Mouse (Mus musculus): ENCODE results near the gene Ptgfrn.

- no peak for TF ChIP-seq POLR2A (IDR thresholded peaks at IDR 0.05; ENCODE audit: insufficient read length, low read depth)
- no peak for TF ChIP-seq MAX (IDR thresholded peaks at IDR 0.05; ENCODE audit: low read depth)
- no peak for TF ChIP-seq TCF3 (IDR thresholded peaks at IDR 0.05; ENCODE audit: insufficient read length, low read depth)
- no peak for TF ChIP-seq TCF12 (IDR thresholded peaks at IDR 0.05; ENCODE audit: insufficient read depth, poor library complexity, severe bottlenecking)
- TF ChIP-seq POLR2AphosphoS2 (IDR thresholded peaks at IDR 0.05; ENCODE audit: insufficient read length, low read depth): no peak
- no peak for TF ChIP-seq CEBPB (IDR thresholded peaks at IDR 0.05; ENCODE audit: insufficient read depth, poor library complexity, severe bottlenecking)
- TF ChIP-seq SRF (IDR thresholded peaks at IDR 0.05; ENCODE audit: control insufficient read depth, insufficient read length, low read depth): no peak
- no peak for TF ChIP-seq MYOG (IDR thresholded peaks at IDR 0.05; ENCODE audit: control insufficient read depth in 1 of 3, insufficient read depth in 1 of 3, insufficient read length in 2 of 3, low read depth in 2 of 3)
- no peak for TF ChIP-seq USF1 (IDR thresholded peaks at IDR 0.05; ENCODE audit: low read depth)
- TF ChIP-seq MYOD1 (IDR thresholded peaks at IDR 0.05; ENCODE audit: control insufficient read depth in 1 of 3, insufficient read length in 2 of 3, low read depth in 2 of 3): no peak
- no peak for TF ChIP-seq E2F4 (IDR thresholded peaks at IDR 0.05; ENCODE audit: insufficient read depth)
Observed at GRCm38 (mm10) chr3:101127766-101128165, 17.7 kb upstream of the Ptgfrn start.

Data from myocyte (in vitro differentiated cells).